Mouse (Mus musculus) small intestine, adult 2 months (tissue): ENCODE data around the gene Amigo2. TPM values are rescaled to one million over a fixed set of nuclear protein-coding genes. Genes with fewer than 3 reads are reported as not detected.

ENCODE experiments used
- H3K27ac ChIP-seq: fragments of 200-500 bp; 2 replicates; pipeline ENCODE4 v1.5.1; 2012; ENCODE audit warnings: low read depth, low read length, control low read depth, inconsistent platforms; ENCODE audit not compliant: insufficient read depth
- H3K27me3 ChIP-seq: fragments of 200-500 bp; 2 replicates; pipeline ENCODE4 v1.6.1; 2012; ENCODE audit warnings: mild to moderate bottlenecking, moderate library complexity, low read length, inconsistent platforms; ENCODE audit not compliant: control insufficient read depth, insufficient read depth
- H3K36me3 ChIP-seq: fragments of 200-500 bp; 2 replicates; pipeline ENCODE4 v1.6.1; 2012; ENCODE audit warnings: mild to moderate bottlenecking, low read length, control low read depth, inconsistent platforms; ENCODE audit not compliant: control insufficient read depth, insufficient read depth
- H3K4me1 ChIP-seq: fragments of 200-500 bp; 2 replicates; pipeline ENCODE4 v1.6.1; 2012; ENCODE audit warnings: low read length, inconsistent platforms, mixed read lengths; ENCODE audit not compliant: control insufficient read depth, insufficient read depth, insufficient read length
- H3K4me3 ChIP-seq: fragments of 200-500 bp; 2 replicates; pipeline ENCODE4 v1.5.1; 2012; ENCODE audit warnings: low read depth, mild to moderate bottlenecking, control low read depth, inconsistent platforms, low read length, moderate library complexity
- CTCF ChIP-seq: fragments of 200-500 bp; IDR thresholded peaks from 2 replicates; pipeline ENCODE4 v1.5.1; 2012; ENCODE audit warnings: low read depth, mild to moderate bottlenecking, control low read depth, inconsistent platforms, low read length, moderate library complexity, mixed read lengths; ENCODE audit not compliant: insufficient replicate concordance, insufficient read length; ENCODE audit errors: extremely low read depth
- POLR2A ChIP-seq: fragments of 200-500 bp; IDR thresholded peaks from 2 replicates; pipeline ENCODE4 v1.6.1; 2012; ENCODE audit warnings: low read depth, mild to moderate bottlenecking, control low read depth, inconsistent platforms, low read length, moderate library complexity
- WGBS: fragments of 180-500 bp; shearing (Covaris S2); methylation state at CpG from one replicate; pipeline ENCODE4 v1.1.7; 2018; 5-methylcytosine and 5-hydroxymethylcytosine counted together
- polyA plus RNA-seq: library from polyadenylated mRNA; depleted of rRNA; stranded (reverse); fragments of >200 nt; gene quantifications from 2 replicates; pipeline ENCODE4 v1.2.3, GENCODE M21; 2012; rRNA removed

Amigo2 gene
- polyA plus RNA-seq = 0.80 and 1.1 TPM in 2 replicates

GRCm38 (mm10) chr15:97246911-97247790 lies at the start of gene Amigo2, which contains the start of gene Pced1b:
Gene Amigo2, minus strand, starts transcription at chr15:97247287.
Gene Pced1b, plus strand, starts transcription at chr15:97247107.
- Histone ChIP-seq H3K27me3 (peaks cover 21% of the 10 kb centered on the region), H3K27ac (peak within 1 kb of the TSS; percentile 53; the same call in 1 of the 2 replicates), H3K36me3 (no peaks in the 10 kb centered on the region), H3K4me1 (no peaks in the 10 kb centered on the region), H3K4me3 (peak within 1 kb of the TSS; percentile 81)
- TF ChIP-seq POLR2A (no peak), CTCF (no peak)
- WGBS = 1% methylated on average over 119 of the region's 125 CpGs

- H3K27me3 ChIP-seq = no peaks in the 10 kb centered on the region
- 81% methylated on average over 21 of the region's 21 CpGs for WGBS
- H3K36me3 ChIP-seq = no peaks in the 10 kb centered on the region
- H3K4me3 ChIP-seq = no peak overlapping the region
- 0 out of 2 replicates have a peak, but pooled peaks cover 2% of the 10 kb centered on the region for H3K4me1 ChIP-seq
- TF ChIP-seq CTCF (no peak), POLR2A (no peak)
- no peak overlapping the region for H3K27ac ChIP-seq
These were observed 44.4 kb upstream of the Amigo2 start for GRCm38 (mm10) chr15:97291291-97292050.

- 0 out of 2 replicates have a peak, but pooled peaks cover 2% of the 10 kb centered on the region for H3K4me1 ChIP-seq
- H3K27ac ChIP-seq = no peak overlapping the region
- no peak for TF ChIP-seq POLR2A
- no peak for TF ChIP-seq CTCF
- no peaks in the 10 kb centered on the region for H3K27me3 ChIP-seq
- H3K4me3 ChIP-seq = no peak overlapping the region
- H3K36me3 ChIP-seq = no peaks in the 10 kb centered on the region
- 92% methylated on average over 6 of the region's 6 CpGs for WGBS
These were observed 43.3 kb upstream of the Amigo2 start for GRCm38 (mm10) chr15:97290351-97290750.

GRCm38 (mm10) chr15:97289176-97289575 lies 42.1 kb upstream of the Amigo2 start:
- 76% methylated on average over 4 of the region's 4 CpGs for WGBS
- H3K4me1 ChIP-seq = 0 out of 2 replicates have a peak, but pooled peaks cover 2% of the 10 kb centered on the region
- H3K4me3 ChIP-seq = no peak overlapping the region
- no peak for TF ChIP-seq POLR2A
- no peak for TF ChIP-seq CTCF
- no peak overlapping the region for H3K27ac ChIP-seq
- H3K36me3 ChIP-seq = no peaks in the 10 kb centered on the region
- H3K27me3 ChIP-seq = no peaks in the 10 kb centered on the region

GRCm38 (mm10) chr15:97288690-97289089 lies 41.6 kb upstream of the Amigo2 start:
- WGBS = 80% methylated on average over 13 of the region's 13 CpGs
- Histone ChIP-seq H3K27ac (no peak overlapping the region), H3K36me3 (no peaks in the 10 kb centered on the region), H3K4me3 (no peak overlapping the region), H3K4me1 (0 out of 2 replicates have a peak, but pooled peaks cover 2% of the 10 kb centered on the region), H3K27me3 (no peaks in the 10 kb centered on the region)
- TF ChIP-seq POLR2A (no peak), CTCF (no peak)

- Histone ChIP-seq H3K27ac (no peak overlapping the region), H3K4me1 (0 out of 2 replicates have a peak, but pooled peaks cover 2% of the 10 kb centered on the region), H3K27me3 (no peaks in the 10 kb centered on the region), H3K4me3 (no peak overlapping the region), H3K36me3 (no peaks in the 10 kb centered on the region)
- 69% methylated on average over 5 of the region's 5 CpGs for WGBS
- TF ChIP-seq CTCF (no peak), POLR2A (no peak)
These were observed 40.5 kb upstream of the Amigo2 start for GRCm38 (mm10) chr15:97287436-97288143.
